Mouse (Mus musculus) forebrain, embryonic 11.5 days (tissue): Measurements from ENCODE around the gene 2700049A03Rik. TPM values are rescaled to one million over a fixed set of nuclear protein-coding genes. Genes with fewer than 3 reads are reported as not detected.

ENCODE experiments used
- ATAC-seq: fragments of 200-750 bp; cut with Nextera tagmentation; replicated peaks from 2 replicates; pipeline ENCODE4 v1.8.0; 2017; ENCODE audit warnings: moderate TSS enrichment; ENCODE audit not compliant: low FRiP score
- DNase-seq: peaks from one replicate; pipeline ENCODE4 v3.0.0-alpha.2; 2017; ENCODE audit warnings: low spot score
- H3K27ac ChIP-seq: fragments of 300-500 bp; sonication (generic); 2 replicates; pipeline ENCODE4 v1.5.1; 2014; ENCODE audit warnings: low read depth, low read length
- H3K27me3 ChIP-seq: fragments of 300-500 bp; sonication (generic); 2 replicates; pipeline ENCODE4 v1.6.1; 2014; ENCODE audit warnings: mild to moderate bottlenecking, low read length, mixed read lengths; ENCODE audit not compliant: control insufficient read depth, insufficient read depth
- H3K36me3 ChIP-seq: fragments of 300-500 bp; sonication (generic); 2 replicates; pipeline ENCODE4 v1.6.1; 2014; ENCODE audit warnings: mild to moderate bottlenecking, low read length, moderate library complexity, mixed read lengths; ENCODE audit not compliant: control insufficient read depth, insufficient read depth
- H3K4me1 ChIP-seq: fragments of 300-500 bp; sonication (generic); replicated peaks from 2 replicates; pipeline ENCODE4 v1.6.1; 2014; ENCODE audit warnings: low read length, mixed read lengths; ENCODE audit not compliant: control insufficient read depth, insufficient read depth
- H3K4me2 ChIP-seq: fragments of 300-500 bp; sonication (generic); 2 replicates; pipeline ENCODE4 v1.6.1; 2014; ENCODE audit warnings: low read depth, mild to moderate bottlenecking, low read length, moderate library complexity, mixed read lengths; ENCODE audit not compliant: severe bottlenecking
- H3K4me3 ChIP-seq: fragments of 300-500 bp; sonication (generic); 2 replicates; pipeline ENCODE4 v1.5.1; 2014; ENCODE audit warnings: low read depth, low read length
- H3K9ac ChIP-seq: fragments of 300-500 bp; sonication (generic); 2 replicates; pipeline ENCODE4 v1.6.1; 2014; ENCODE audit warnings: low read length
- H3K9me3 ChIP-seq: fragments of 300-500 bp; sonication (generic); 2 replicates; pipeline ENCODE4 v1.6.1; 2016; ENCODE audit warnings: low read length, mixed read lengths; ENCODE audit not compliant: control insufficient read depth
- WGBS: fragments of 180-500 bp; shearing (Covaris S2); extraction: QIAGEN DNeasy Blood & Tissue Kit; methylation state at CpG from one replicate; pipeline ENCODE4 v1.1.7; 2014; 5-methylcytosine and 5-hydroxymethylcytosine counted together
- polyA plus RNA-seq: library from polyadenylated mRNA; unstranded; fragments of >200 nt; fragmentation: Nextera tagmentation; extraction: Ambion mirVana; gene quantifications from 2 replicates; pipeline ENCODE4 v1.2.1, GENCODE M21; 2014

The 2700049A03Rik gene
- polyA plus RNA-seq, 1 experiment from 2014 or later: 19.0 TPM

- no peak overlapping the region for H3K9ac ChIP-seq
- 77% methylated on average over 18 of the region's 18 CpGs for WGBS
- ATAC-seq (no peak), DNase-seq (no peak)
- H3K27ac ChIP-seq: no peak overlapping the region
- no peak overlapping the region for H3K4me3 ChIP-seq
- no peaks in the 10 kb centered on the region for H3K9me3 ChIP-seq
- H3K27me3 ChIP-seq: no peaks in the 10 kb centered on the region
- no peak overlapping the region for H3K4me2 ChIP-seq
- H3K36me3 ChIP-seq: no peaks in the 10 kb centered on the region
- H3K4me1 ChIP-seq: no peaks in the 10 kb centered on the region
These were observed 121.7 kb downstream of the 2700049A03Rik start for GRCm38 (mm10) chr12:71258196-71258920.

- H3K9ac ChIP-seq: no peak overlapping the region
- no peak overlapping the region for H3K27ac ChIP-seq
- DNase-seq (no peak), ATAC-seq (no peak)
- H3K4me3 ChIP-seq: no peak overlapping the region
- no peaks in the 10 kb centered on the region for H3K36me3 ChIP-seq
- no peaks in the 10 kb centered on the region for H3K27me3 ChIP-seq
- 84% methylated on average over 4 of the region's 4 CpGs for WGBS
- H3K4me2 ChIP-seq: no peak overlapping the region
- no peaks in the 10 kb centered on the region for H3K4me1 ChIP-seq
- H3K9me3 ChIP-seq: no peaks in the 10 kb centered on the region
These were observed 127.6 kb downstream of the 2700049A03Rik start for GRCm38 (mm10) chr12:71264211-71264610.

- no peak for ATAC-seq
- 92% methylated on average over 7 of the region's 7 CpGs for WGBS
- no peak overlapping the region for H3K9ac ChIP-seq
- H3K9me3 ChIP-seq: no peaks in the 10 kb centered on the region
- DNase-seq: no peak
- no peaks in the 10 kb centered on the region for H3K36me3 ChIP-seq
- H3K4me3 ChIP-seq: no peak overlapping the region
- H3K27me3 ChIP-seq: no peaks in the 10 kb centered on the region
- H3K4me1 ChIP-seq: no peaks in the 10 kb centered on the region
- no peak overlapping the region for H3K4me2 ChIP-seq
- H3K27ac ChIP-seq: no peak overlapping the region
These were observed 132.7 kb downstream of the 2700049A03Rik start for GRCm38 (mm10) chr12:71269367-71269766.

- 75% methylated on average over 5 of the region's 5 CpGs for WGBS
- H3K4me3 ChIP-seq: no peak overlapping the region
- H3K27me3 ChIP-seq: no peaks in the 10 kb centered on the region
- DNase-seq (no peak), ATAC-seq (no peak)
- no peak overlapping the region for H3K27ac ChIP-seq
- H3K4me1 ChIP-seq: no peaks in the 10 kb centered on the region
- no peak overlapping the region for H3K4me2 ChIP-seq
- H3K9me3 ChIP-seq: no peaks in the 10 kb centered on the region
- no peak overlapping the region for H3K9ac ChIP-seq
- no peaks in the 10 kb centered on the region for H3K36me3 ChIP-seq
These were observed 134.5 kb downstream of the 2700049A03Rik start for GRCm38 (mm10) chr12:71271131-71271530.

- Histone ChIP-seq H3K9ac (no peak overlapping the region), H3K27ac (no peak overlapping the region), H3K4me2 (no peak overlapping the region), H3K4me3 (no peak overlapping the region), H3K36me3 (no peaks in the 10 kb centered on the region), H3K9me3 (no peaks in the 10 kb centered on the region), H3K27me3 (no peaks in the 10 kb centered on the region), H3K4me1 (no peaks in the 10 kb centered on the region)
- DNase-seq (no peak), ATAC-seq (no peak)
- 92% methylated on average over 5 of the region's 5 CpGs for WGBS
These were observed 138.0 kb downstream of the 2700049A03Rik start for GRCm38 (mm10) chr12:71274519-71275237.

GRCm38 (mm10) chr12:71275906-71276595 is 139.4 kb downstream of the 2700049A03Rik start:
- Histone ChIP-seq H3K27me3 (no peaks in the 10 kb centered on the region), H3K4me3 (no peak overlapping the region), H3K4me2 (no peak overlapping the region), H3K36me3 (no peaks in the 10 kb centered on the region), H3K9me3 (no peaks in the 10 kb centered on the region), H3K4me1 (no peaks in the 10 kb centered on the region), H3K27ac (no peak overlapping the region), H3K9ac (no peak overlapping the region)
- DNase-seq: no peak
- ATAC-seq: no peak
- WGBS: 90% methylated on average over 8 of the region's 8 CpGs

GRCm38 (mm10) chr12:71279521-71280262 is 143.0 kb downstream of the 2700049A03Rik start:
- no peak for ATAC-seq
- no peak overlapping the region for H3K27ac ChIP-seq
- WGBS: 56% methylated on average over 12 of the region's 12 CpGs
- H3K27me3 ChIP-seq: no peaks in the 10 kb centered on the region
- H3K4me2 ChIP-seq: no peak overlapping the region
- H3K4me1 ChIP-seq: no peaks in the 10 kb centered on the region
- no peak for DNase-seq
- no peak overlapping the region for H3K9ac ChIP-seq
- H3K36me3 ChIP-seq: no peaks in the 10 kb centered on the region
- no peaks in the 10 kb centered on the region; the same call in 1 of the 2 replicates for H3K9me3 ChIP-seq
- no peak overlapping the region for H3K4me3 ChIP-seq

- Histone ChIP-seq H3K27me3 (no peaks in the 10 kb centered on the region), H3K9me3 (no peaks in the 10 kb centered on the region; the same call in 1 of the 2 replicates), H3K4me1 (no peaks in the 10 kb centered on the region), H3K4me2 (no peak overlapping the region), H3K9ac (no peak overlapping the region), H3K4me3 (no peak overlapping the region), H3K27ac (no peak overlapping the region), H3K36me3 (no peaks in the 10 kb centered on the region)
- 88% methylated on average over 12 of the region's 12 CpGs for WGBS
- no peak for DNase-seq
- ATAC-seq: no peak
These were observed 144.6 kb downstream of the 2700049A03Rik start for GRCm38 (mm10) chr12:71281201-71281768.
